Mouse (Mus musculus): Measurements from ENCODE around the gene Pla1a. TPM values are rescaled to one million over a fixed set of nuclear protein-coding genes. Genes with fewer than 3 reads are reported as not detected.

Pla1a gene
- polyA plus RNA-seq, 1 experiment, result 4.7 TPM

DNA sequence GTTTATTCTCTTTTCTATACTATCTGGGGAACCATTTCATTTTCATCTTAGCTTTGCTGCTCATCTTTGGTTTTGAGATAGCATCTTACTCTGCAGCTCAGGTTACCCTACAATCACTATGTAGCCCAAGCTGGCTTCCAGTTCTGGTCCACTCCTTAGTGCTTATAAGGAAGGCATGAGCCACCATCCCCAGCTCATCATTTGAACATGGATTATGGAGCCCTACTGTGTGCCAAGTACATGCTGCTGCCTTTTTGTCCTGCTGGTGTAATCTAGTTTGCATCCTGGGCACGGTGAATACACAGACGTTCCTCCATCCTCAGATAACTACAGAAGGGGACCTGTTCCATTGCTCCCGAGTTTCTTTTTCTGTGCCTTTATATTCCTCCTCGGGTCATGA, 60.1 kb downstream of the Pla1a start:
- Histone ChIP-seq H3K36me3 (ENCODE audit: control insufficient read depth, insufficient read depth, low read length) (no peaks in the 10 kb centered on the region), H3K4me3 (ENCODE audit: control insufficient read depth, low read depth, low read length) (no peak overlapping the region), H3K27ac (ENCODE audit: control insufficient read depth, insufficient read depth, low read depth, low read length) (no peak overlapping the region), H3K4me1 (ENCODE audit: control insufficient read depth, insufficient read depth, low read length) (peaks cover 12% of the 10 kb centered on the region), H3K27me3 (ENCODE audit: control insufficient read depth, insufficient read depth, low read length) (no peaks in the 10 kb centered on the region)
- no peak for TF ChIP-seq CTCF (IDR thresholded peaks at IDR 0.05; ENCODE audit: control insufficient read depth, insufficient read depth, insufficient replicate concordance, low read depth, low read length)
- TF ChIP-seq POLR2A (IDR thresholded peaks at IDR 0.05; ENCODE audit: control insufficient read depth, low read depth, low read length), result no peak

GRCm38 (mm10) chr16:38371705-38372296, 61.1 kb downstream of the Pla1a start:
- no peaks in the 10 kb centered on the region for H3K36me3 ChIP-seq (ENCODE audit: control insufficient read depth, insufficient read depth, low read length)
- no peak for TF ChIP-seq CTCF (IDR thresholded peaks at IDR 0.05; ENCODE audit: control insufficient read depth, insufficient read depth, insufficient replicate concordance, low read depth, low read length)
- no peak for TF ChIP-seq POLR2A (IDR thresholded peaks at IDR 0.05; ENCODE audit: control insufficient read depth, low read depth, low read length)
- no peak overlapping the region for H3K27ac ChIP-seq (ENCODE audit: control insufficient read depth, insufficient read depth, low read depth, low read length)
- H3K4me3 ChIP-seq (ENCODE audit: control insufficient read depth, low read depth, low read length), result no peak overlapping the region
- H3K4me1 ChIP-seq (ENCODE audit: control insufficient read depth, insufficient read depth, low read length), result peaks cover 12% of the 10 kb centered on the region
- H3K27me3 ChIP-seq (ENCODE audit: control insufficient read depth, insufficient read depth, low read length), result no peaks in the 10 kb centered on the region

DNA sequence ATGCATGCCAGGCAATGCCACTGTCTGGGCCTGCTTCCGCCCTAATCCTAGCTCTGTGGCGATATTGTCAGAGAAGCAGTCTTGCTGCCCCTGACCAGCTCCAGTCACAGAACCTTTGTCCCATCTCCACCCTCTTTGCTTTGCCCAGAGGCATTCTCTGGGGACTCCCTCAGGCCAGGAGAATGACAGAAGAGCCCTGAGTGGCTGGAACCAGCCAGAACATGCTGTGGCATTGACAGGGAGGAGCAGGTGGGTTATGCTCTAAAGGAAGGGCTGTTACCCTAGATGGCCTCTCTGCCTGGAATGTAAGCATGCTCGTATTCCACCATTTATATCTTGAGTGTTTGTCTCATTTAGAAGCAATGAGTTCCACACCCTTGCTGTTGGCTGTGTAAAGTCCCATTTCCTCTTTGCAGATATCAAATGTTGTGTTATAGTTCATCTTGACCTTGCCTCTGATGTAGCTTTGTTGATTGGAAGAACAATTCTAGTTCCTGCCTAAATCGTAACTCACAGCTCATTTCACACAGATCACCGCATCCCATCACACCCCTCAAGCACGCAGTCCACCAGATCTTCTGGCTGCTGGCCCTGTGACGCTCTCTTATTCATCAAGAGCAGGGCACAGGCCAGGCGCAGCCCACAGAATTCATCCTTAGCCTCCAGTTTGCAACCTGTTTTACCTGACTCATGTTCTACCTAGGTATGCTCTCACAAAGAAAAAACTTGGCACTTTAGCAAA, 62.1 kb downstream of the Pla1a start:
- H3K4me1 ChIP-seq (ENCODE audit: control insufficient read depth, insufficient read depth, low read length), result peaks cover 12% of the 10 kb centered on the region
- H3K27me3 ChIP-seq (ENCODE audit: control insufficient read depth, insufficient read depth, low read length), result no peaks in the 10 kb centered on the region
- H3K36me3 ChIP-seq (ENCODE audit: control insufficient read depth, insufficient read depth, low read length), result no peaks in the 10 kb centered on the region
- TF ChIP-seq POLR2A (IDR thresholded peaks at IDR 0.05; ENCODE audit: control insufficient read depth, low read depth, low read length) (no peak), CTCF (IDR thresholded peaks at IDR 0.05; ENCODE audit: control insufficient read depth, insufficient read depth, insufficient replicate concordance, low read depth, low read length) (no peak)
- H3K4me3 ChIP-seq (ENCODE audit: control insufficient read depth, low read depth, low read length), result no peak overlapping the region
- no peak overlapping the region for H3K27ac ChIP-seq (ENCODE audit: control insufficient read depth, insufficient read depth, low read depth, low read length)

DNA sequence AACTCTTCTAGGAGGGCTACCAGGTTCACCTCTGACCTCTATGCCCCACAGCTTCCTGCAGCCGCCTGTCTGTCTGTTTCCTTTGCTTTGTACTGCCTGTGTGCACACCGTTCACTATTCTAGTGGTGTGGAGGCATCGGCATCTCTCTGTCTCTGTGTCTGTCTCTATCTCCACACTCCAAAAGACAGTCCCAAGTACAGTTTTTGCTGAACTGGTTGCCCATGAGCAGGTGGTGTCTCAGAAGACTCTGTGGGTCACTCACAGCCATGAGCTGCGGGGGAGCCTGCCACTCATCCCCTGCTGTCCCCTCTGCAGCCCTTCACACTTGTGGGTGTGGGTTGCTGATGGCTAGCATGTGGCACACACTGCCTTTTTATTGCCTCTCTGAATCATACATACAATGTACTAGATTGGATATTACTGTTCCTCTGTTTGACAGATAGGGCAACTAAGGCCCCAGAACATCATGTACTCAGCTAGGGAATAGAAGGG, 62.9 kb downstream of the Pla1a start:
- Histone ChIP-seq H3K36me3 (ENCODE audit: control insufficient read depth, insufficient read depth, low read length) (no peaks in the 10 kb centered on the region), H3K4me1 (ENCODE audit: control insufficient read depth, insufficient read depth, low read length) (peaks cover 12% of the 10 kb centered on the region), H3K4me3 (ENCODE audit: control insufficient read depth, low read depth, low read length) (no peak overlapping the region), H3K27ac (ENCODE audit: control insufficient read depth, insufficient read depth, low read depth, low read length) (no peak overlapping the region), H3K27me3 (ENCODE audit: control insufficient read depth, insufficient read depth, low read length) (no peaks in the 10 kb centered on the region)
- no peak for TF ChIP-seq CTCF (IDR thresholded peaks at IDR 0.05; ENCODE audit: control insufficient read depth, insufficient read depth, insufficient replicate concordance, low read depth, low read length)
- TF ChIP-seq POLR2A (IDR thresholded peaks at IDR 0.05; ENCODE audit: control insufficient read depth, low read depth, low read length), result no peak

DNA sequence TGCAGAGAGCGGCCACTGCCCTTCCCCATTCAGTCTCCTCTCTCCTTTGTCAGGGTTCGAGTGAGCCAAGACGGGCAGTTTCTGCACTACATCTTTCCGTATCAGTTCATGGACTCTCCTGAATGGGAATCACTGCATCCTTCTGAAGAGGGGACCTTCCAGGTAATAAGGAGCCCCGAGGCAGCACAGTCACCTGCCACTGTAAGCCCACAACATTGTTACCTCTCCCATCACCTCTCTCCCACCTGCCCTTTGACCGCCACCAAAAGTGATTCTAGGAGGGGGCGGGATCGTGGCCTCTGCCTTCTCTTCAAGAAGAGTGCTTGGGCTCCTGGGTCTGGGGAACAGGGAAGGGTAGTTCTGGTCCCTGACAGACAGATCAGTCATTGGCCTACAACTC, 63.5 kb downstream of the Pla1a start:
- TF ChIP-seq POLR2A (IDR thresholded peaks at IDR 0.05; ENCODE audit: control insufficient read depth, low read depth, low read length) (no peak), CTCF (IDR thresholded peaks at IDR 0.05; ENCODE audit: control insufficient read depth, insufficient read depth, insufficient replicate concordance, low read depth, low read length) (no peak)
- Histone ChIP-seq H3K4me1 (ENCODE audit: control insufficient read depth, insufficient read depth, low read length) (peaks cover 9% of the 10 kb centered on the region), H3K4me3 (ENCODE audit: control insufficient read depth, low read depth, low read length) (no peak overlapping the region)

GRCm38 (mm10) chr16:38369000-38369399, 63.9 kb downstream of the Pla1a start:
- Histone ChIP-seq H3K27me3 (ENCODE audit: control insufficient read depth, insufficient read depth, low read length) (no peaks in the 10 kb centered on the region), H3K27ac (ENCODE audit: control insufficient read depth, insufficient read depth, low read depth, low read length) (no peak overlapping the region), H3K36me3 (ENCODE audit: control insufficient read depth, insufficient read depth, low read length) (no peaks in the 10 kb centered on the region), H3K4me3 (ENCODE audit: control insufficient read depth, low read depth, low read length) (no peak overlapping the region), H3K4me1 (ENCODE audit: control insufficient read depth, insufficient read depth, low read length) (peaks cover 8% of the 10 kb centered on the region)
- no peak for TF ChIP-seq CTCF (IDR thresholded peaks at IDR 0.05; ENCODE audit: control insufficient read depth, insufficient read depth, insufficient replicate concordance, low read depth, low read length)
- no peak for TF ChIP-seq POLR2A (IDR thresholded peaks at IDR 0.05; ENCODE audit: control insufficient read depth, low read depth, low read length)

More for the DNA sequence above, 63.5 kb downstream of the Pla1a start:
- H3K27me3 ChIP-seq (ENCODE audit: control insufficient read depth, insufficient read depth, low read length), result no peaks in the 10 kb centered on the region
- H3K36me3 ChIP-seq (ENCODE audit: control insufficient read depth, insufficient read depth, low read length), result no peaks in the 10 kb centered on the region
- no peak overlapping the region for H3K27ac ChIP-seq (ENCODE audit: control insufficient read depth, insufficient read depth, low read depth, low read length)

DNA sequence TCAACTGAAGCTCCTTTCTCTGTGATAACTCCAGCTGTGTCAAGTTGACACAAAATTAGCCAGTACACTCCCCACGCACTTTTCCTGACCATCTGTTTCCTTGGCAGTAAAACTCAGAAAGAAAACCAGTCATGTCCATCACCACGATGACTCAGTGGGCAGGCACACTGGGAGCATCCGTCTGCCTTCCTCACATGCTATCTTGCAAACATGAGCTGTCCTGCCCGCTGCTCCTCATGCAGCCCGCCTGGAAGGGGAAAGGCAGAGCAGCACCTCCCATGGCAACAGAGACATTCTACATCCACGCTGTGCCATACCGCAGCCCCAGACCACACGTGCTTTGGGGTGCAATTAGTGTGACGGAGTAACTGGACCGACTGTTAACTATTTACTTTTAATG, 64.6 kb downstream of the Pla1a start:
- Histone ChIP-seq H3K27ac (ENCODE audit: control insufficient read depth, insufficient read depth, low read depth, low read length) (no peak overlapping the region), H3K4me3 (ENCODE audit: control insufficient read depth, low read depth, low read length) (no peak overlapping the region), H3K4me1 (ENCODE audit: control insufficient read depth, insufficient read depth, low read length) (peaks cover under 1% of the 10 kb centered on the region; the same call in 1 of the 2 replicates), H3K27me3 (ENCODE audit: control insufficient read depth, insufficient read depth, low read length) (no peaks in the 10 kb centered on the region), H3K36me3 (ENCODE audit: control insufficient read depth, insufficient read depth, low read length) (no peaks in the 10 kb centered on the region)
- TF ChIP-seq CTCF (IDR thresholded peaks at IDR 0.05; ENCODE audit: control insufficient read depth, insufficient read depth, insufficient replicate concordance, low read depth, low read length) (no peak), POLR2A (IDR thresholded peaks at IDR 0.05; ENCODE audit: control insufficient read depth, low read depth, low read length) (no peak)
